Mouse (Mus musculus): ENCODE measurements around the gene Ino80b.

Ino80b gene

GRCm38 (mm10) chr6:83086121-83087035 is 38.9 kb downstream of the Ino80b start, which contains the start of gene Lbx2:
Gene Lbx2 (plus strand): TSS chr6:83086367.
- no peak for DNase-seq (ENCODE audit: low spot score in 2 of 2)

DNA sequence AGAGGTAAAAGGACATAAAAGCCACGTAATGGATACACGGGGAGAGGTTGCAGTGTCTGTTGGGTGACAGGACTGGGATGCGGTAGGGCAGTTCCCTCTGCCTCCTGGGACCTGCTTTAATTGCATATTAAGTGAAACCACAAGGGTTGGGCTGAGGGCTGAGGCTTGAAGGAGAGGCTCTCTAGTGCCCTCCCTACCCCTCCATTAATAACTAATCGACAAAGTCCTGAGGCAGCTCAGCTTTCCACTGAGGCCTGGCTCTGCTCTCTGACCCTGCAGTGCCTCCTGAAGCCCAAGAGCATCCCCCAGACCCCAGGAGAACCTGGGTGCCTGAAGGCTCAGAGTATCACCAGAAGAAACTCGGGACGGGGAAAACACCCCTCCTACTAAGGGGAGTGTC is 40.8 kb downstream of the Ino80b start:
- no peak for DNase-seq (ENCODE audit: low spot score in 2 of 2)

- no peak for DNase-seq (ENCODE audit: low spot score in 2 of 2)
Measured at GRCm38 (mm10) chr6:83083497-83083896, 41.7 kb downstream of the Ino80b start.

DNA sequence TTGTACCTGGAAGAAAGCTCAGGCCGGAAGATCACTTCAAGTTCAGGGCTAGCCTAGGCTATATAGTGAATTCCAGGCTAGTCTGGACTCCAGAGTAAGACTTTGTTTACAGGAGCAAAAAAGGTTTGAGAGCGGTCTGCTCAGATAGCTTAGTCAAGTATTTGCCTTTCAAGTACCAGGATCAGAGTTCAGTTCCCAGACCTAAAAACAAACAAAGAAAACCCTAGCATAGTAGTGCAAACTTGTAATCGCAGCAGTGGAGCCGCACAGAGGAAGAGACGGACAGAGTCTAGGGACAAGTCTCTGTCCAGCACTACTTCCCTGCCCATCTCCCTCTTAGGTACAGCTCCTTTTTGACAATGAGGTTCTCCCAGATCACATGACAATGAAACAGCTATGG is 45.0 kb downstream of the Ino80b start:
- DNase-seq (ENCODE audit: low spot score in 2 of 2), result no peak

- peak; percentile 99 for DNase-seq (ENCODE audit: low spot score in 2 of 2)
Measured at GRCm38 (mm10) chr6:83078324-83078858, 46.8 kb downstream of the Ino80b start.

DNA sequence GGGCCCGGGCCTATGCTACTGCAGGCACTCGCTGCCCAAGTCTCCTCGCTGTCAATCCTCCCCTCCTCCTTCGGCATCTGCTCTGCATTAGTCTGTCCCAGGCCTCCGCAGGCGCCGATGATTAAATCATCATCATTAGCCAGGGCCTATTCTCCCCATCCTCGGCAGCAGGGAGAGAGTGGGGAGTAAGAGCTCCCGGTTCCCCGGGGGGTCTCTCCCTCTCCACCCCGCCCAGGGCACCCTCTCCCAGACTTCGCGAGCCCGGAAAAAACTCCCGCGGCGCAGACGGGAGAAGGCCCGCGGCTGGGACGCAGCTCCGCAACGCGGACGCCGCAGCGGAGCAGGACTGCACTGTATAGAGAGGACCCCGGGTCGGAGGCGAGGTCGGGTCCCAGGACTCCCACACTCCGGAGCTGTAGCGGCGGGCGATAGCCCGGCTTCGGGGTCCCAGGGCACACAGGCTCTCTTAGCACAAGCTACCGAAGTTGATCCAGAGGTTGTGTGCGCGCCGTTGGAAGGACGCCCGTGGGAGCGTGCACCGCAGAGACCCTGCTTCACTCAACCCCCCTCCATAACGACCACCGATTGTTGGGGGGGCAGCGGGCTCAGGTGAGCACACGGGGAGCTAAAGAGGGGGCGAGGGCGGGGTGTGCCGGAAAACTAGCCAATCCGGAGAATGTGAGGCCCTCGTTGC is 47.5 kb downstream of the Ino80b start, which contains the start of gene Pcgf1:
Pcgf1 (plus strand) TSS at position 240 of the 694 bp plus-strand sequence.
- peak; percentile 20 to 39 for DNase-seq (ENCODE audit: low spot score in 2 of 2)

DNA sequence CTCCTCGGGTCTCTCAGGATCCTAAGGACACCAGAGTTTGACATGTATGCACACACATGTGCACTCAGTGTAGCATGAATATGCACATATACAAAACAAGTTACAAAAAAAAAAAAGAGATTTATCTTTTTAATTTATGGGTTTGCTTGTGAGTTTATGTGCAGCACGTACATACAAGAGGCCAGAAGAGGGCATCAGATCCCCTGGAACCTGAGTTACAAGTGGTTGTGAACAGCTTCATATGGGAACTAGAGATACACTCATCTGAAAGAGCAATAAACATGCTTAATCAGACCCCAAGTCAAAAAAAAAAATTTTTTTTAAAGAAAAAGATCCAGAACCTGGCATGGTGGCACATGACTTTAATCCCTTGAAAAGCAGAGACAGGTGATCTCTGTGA is 50.3 kb downstream of the Ino80b start:
- DNase-seq (ENCODE audit: low spot score in 2 of 2), result no peak

Measured in urinary bladder, postnatal 36 days (tissue).